Mouse (Mus musculus) lung, adult 2 months (tissue): ENCODE data around the gene Kif3c. TPM values are rescaled to one million over a fixed set of nuclear protein-coding genes. Genes with fewer than 3 reads are reported as not detected.
"Not testable (repeated sequence)": the region's sequence is repeated elsewhere in the genome, so short reads cannot be mapped to it uniquely, and the experiment has no call there.

Source experiments
- DNase-seq: peaks from one replicate; pipeline ENCODE4 v3.0.0; 2022
- H3K4me1 ChIP-seq: fragments of 200-500 bp; 2 replicates; pipeline ENCODE4 v1.6.1; 2011; ENCODE audit warnings: low read length; ENCODE audit not compliant: control insufficient read depth, insufficient read depth
- H3K4me3 ChIP-seq: fragments of 200-500 bp; replicated peaks from 2 replicates; pipeline ENCODE3; 2011; ENCODE audit warnings: low read depth, mild to moderate bottlenecking, control low read depth, low read length; ENCODE audit errors: extremely low read depth
- CTCF ChIP-seq: fragments of 200-500 bp; IDR thresholded peaks from 2 replicates; pipeline ENCODE4 v1.5.1; 2011; ENCODE audit warnings: mild to moderate bottlenecking, low read length, control low read depth; ENCODE audit not compliant: insufficient read depth
- POLR2A ChIP-seq: fragments of 200-500 bp; IDR thresholded peaks from 2 replicates; pipeline ENCODE4 v1.6.1; 2011; ENCODE audit warnings: low read depth, mild to moderate bottlenecking, control low read depth, low read length, borderline replicate concordance; ENCODE audit errors: extremely low read depth
- WGBS: fragments of 180-500 bp; shearing (Covaris S2); methylation state at CpG from one replicate; pipeline ENCODE4 v1.1.7; 2018; 5-methylcytosine and 5-hydroxymethylcytosine counted together
- polyA plus RNA-seq: library from polyadenylated mRNA; depleted of rRNA; stranded (reverse); fragments of >200 nt; gene quantifications from 2 replicates; pipeline ENCODE4 v1.2.3, GENCODE M21; 2012

Gene Kif3c
- polyA plus RNA-seq, 1 experiment = 12.2 TPM

DNA sequence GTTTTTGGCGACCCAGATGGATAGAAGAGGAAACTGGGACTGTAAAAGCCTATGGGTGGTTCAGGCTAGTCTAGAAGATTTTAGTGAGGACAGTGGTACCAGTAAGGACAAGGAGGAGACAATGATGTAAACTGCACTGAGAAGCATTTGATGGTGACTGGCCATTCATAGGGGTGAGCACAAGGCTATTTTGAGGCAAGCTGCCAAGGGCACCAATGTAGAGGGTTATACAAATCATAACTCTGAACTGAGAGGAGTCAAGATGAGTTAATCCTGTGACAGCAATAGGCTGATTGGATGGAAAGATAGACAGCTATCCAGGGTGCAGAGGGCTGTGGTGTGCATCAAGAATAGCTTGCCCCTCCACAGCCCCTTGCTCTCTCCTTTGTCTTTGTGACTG, 19.9 kb downstream of the Kif3c start:
- no peak for DNase-seq
- 68% methylated on average over 1 of the region's 1 CpGs for WGBS
- TF ChIP-seq POLR2A (no peak), CTCF (no peak)
- Histone ChIP-seq H3K4me1 (no peaks in the 10 kb centered on the region), H3K4me3 (no peak overlapping the region)

DNA sequence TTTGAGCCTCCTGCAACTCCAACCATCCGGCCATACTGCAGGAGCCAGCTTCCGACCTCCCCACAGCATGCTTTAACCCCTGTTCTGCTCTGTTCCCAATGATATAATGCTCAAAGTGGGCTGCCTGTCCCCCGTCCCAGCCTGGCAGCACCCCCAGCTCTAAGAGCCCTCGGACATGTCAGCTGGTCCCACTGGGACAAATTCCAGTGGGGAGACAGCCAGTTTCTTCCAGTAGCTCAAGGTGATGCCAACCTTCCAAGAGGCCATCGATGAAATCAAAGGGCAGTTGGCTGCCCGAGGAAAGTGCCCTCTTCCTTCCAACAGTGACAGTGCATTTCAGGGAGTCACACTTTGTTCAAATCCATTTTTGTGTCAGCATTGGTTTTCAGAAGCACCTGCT, 20.3 kb downstream of the Kif3c start:
- WGBS = 77% methylated on average over 6 of the region's 6 CpGs
- Histone ChIP-seq H3K4me1 (no peaks in the 10 kb centered on the region), H3K4me3 (no peak overlapping the region)
- TF ChIP-seq CTCF (no peak), POLR2A (no peak)
- DNase-seq = no peak

DNA sequence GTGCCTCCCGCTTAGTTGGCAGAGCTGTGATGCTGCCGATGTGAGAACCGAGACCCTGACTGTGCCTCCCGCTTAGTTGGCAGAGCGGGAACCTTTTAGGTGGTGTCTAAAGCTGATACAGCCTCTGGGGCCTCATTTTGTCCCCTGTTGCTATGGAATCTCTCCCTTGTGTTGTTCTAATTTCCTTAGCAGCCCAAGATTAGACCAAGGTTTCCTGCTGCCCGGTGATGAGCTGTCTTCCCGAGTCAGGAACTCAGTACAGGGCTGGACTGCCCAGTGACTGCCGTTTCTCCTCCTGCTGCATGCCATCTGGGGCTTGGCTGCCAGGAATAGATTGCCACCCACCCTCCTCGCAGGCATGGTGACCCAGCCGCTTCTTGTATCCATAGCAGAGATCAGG, 21.0 kb downstream of the Kif3c start:
- H3K4me3 ChIP-seq = no peak overlapping the region
- TF ChIP-seq POLR2A (no peak), CTCF (no peak)
- H3K4me1 ChIP-seq = no peaks in the 10 kb centered on the region
- WGBS = 56% methylated on average over 10 of the region's 10 CpGs
- no peak for DNase-seq

DNA sequence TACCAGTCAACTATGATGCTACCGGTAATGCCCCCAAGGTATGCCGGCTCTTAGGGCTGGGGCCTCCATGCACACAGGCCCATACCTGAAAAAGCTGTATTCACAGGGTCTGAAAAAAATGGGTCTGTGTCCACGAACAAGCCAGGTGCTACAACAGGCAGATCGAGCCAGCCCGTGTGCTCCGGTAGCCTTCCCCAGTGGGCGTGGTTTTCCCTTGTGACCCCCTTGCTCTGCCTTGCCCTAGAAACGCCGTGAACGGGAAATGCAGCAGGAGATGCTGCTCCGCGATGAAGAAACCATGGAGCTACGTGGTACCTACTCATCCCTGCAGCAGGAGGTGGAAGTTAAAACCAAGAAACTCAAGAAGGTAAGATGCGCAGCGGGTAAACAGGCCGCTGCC, 23.0 kb downstream of the Kif3c start:
- no peak overlapping the region for H3K4me3 ChIP-seq
- DNase-seq = no peak
- TF ChIP-seq CTCF (no peak), POLR2A (no peak)
- WGBS = 89% methylated on average over 16 of the region's 16 CpGs
- H3K4me1 ChIP-seq = no peaks in the 10 kb centered on the region

DNA sequence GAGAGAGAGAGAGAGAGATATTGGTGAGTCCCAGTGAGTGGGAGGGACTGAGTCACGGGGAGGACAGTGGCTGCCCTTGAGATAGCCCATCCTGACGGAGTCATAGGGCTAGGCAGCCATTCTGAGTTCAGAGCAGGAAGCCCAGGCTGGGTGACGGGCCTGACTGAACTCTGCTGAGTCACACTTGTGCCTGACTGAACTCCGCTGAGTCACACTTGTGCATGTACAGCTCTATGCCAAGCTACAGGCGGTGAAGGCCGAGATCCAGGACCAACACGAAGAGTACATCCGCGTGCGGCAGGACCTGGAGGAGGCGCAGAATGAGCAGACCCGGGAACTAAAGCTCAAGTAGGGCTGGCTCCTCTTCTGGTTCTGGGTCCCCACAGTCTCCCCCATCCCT, 24.5 kb downstream of the Kif3c start:
- no peak for DNase-seq
- H3K4me3 ChIP-seq = no peak overlapping the region
- no peaks in the 10 kb centered on the region for H3K4me1 ChIP-seq
- TF ChIP-seq POLR2A = no peak
- no peak for TF ChIP-seq CTCF
- 88% methylated on average over 12 of the region's 12 CpGs for whole genome bisulfite sequencing

DNA sequence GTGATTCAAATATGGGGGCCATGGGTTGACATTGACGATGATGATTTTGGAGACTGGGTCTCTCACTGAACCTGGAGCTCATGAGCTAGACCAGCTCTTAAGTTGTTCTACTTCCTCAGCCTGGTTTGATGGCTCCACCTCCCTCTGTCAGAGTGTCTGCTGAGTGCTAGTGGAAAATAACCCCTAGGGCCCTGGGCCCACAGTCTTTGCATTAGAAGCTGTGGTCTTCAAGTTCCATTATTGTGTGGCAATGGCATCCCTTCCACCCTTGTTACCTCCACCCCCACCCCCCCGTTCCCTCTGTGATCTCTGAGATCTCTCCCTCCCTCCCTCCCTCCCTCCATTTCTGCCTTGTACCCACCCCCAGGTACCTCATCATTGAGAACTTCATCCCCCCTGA, 25.1 kb downstream of the Kif3c start:
- no peak for TF ChIP-seq CTCF
- no peak for TF ChIP-seq POLR2A
- Histone ChIP-seq H3K4me1 (no peaks in the 10 kb centered on the region), H3K4me3 (no peak overlapping the region)
- WGBS = 94% methylated on average over 2 of the region's 2 CpGs
- DNase-seq = no peak

DNA sequence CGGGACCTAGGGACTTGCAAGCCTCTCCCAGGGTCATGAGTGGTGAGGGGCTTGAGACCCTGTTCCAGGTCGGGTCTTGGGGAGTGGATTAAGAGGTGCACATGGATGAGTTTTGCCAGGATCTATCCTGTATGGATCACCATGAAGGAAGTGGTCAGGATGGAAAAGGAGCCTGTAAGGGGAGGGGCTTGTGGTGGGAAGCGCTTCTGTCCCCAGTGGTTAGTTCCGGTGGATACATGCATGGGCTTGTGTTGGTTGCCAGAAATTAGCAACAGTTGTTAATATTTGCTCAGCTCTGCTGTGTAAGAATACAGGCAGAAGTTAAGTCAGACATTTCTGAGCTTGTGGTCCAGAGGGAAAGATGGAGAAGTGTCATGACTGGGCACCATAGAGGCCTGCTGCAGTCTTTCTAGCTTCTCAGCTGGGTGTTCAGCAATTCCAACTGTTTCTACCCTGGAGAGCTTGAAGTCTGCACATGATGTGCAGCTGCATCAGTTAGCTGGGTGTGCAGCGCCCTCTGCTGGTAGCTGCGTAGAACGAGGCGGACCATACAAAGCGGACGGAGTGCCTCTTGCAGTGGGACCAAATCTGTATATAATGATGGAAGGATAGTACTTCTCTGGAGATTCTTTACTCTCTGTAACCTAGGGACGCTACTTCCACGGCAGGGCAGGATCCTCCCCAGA, 25.8 kb downstream of the Kif3c start:
- no peak overlapping the region for H3K4me3 ChIP-seq
- no peaks in the 10 kb centered on the region for H3K4me1 ChIP-seq
- 38% methylated on average over 12 of the region's 12 CpGs for WGBS
- TF ChIP-seq CTCF (peak; percentile 98), POLR2A (no peak)
- DNase-seq = peak; percentile 75

DNA sequence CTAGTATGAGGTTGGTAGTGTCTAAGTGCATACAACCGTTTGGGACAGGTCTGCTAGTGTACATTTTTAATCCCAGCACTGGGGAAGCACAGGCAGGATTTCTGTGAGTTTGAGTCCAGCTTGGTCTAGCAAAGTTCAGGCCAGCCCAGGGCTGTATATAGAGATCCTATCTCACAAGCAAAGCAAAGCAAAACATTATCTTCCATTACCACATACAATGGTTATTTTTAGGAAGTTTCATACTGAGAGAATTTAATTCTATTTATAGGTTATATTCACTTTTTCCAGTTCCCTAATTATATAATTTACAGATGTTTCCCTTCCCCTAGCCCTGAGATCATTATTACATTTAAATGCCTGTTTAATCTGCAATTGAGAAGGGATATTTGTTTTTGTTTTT, 26.3 kb downstream of the Kif3c start:
- Histone ChIP-seq H3K4me3 (no peak overlapping the region), H3K4me1 (no peaks in the 10 kb centered on the region)
- TF ChIP-seq CTCF (no peak), POLR2A (no peak)
- 81% methylated on average over 1 of the region's 1 CpGs for WGBS
- no peak for DNase-seq

DNA sequence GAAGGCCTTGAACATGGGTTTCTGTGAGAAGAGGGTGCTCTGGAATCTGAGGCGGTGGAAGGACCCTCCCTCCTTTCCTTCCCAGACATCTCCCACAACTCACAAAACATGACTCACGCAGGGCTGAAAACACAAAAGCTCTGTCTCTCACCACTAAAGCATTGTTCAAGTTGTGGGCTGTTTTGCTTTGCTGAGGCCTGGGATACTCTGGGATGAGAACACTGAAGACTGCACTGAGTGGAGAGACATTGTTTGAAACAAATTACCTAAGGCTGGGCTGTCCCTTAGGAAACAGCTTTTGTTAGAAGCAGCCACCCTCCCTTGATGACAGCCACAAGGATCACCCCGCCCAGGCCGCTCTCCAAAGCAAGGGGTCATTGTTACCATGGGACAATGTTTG, 28.2 kb downstream of the Kif3c start:
- WGBS = 70% methylated on average over 4 of the region's 4 CpGs
- no peak for DNase-seq
- no peak overlapping the region for H3K4me3 ChIP-seq
- TF ChIP-seq POLR2A = no peak
- no peak for TF ChIP-seq CTCF
- no peaks in the 10 kb centered on the region for H3K4me1 ChIP-seq

DNA sequence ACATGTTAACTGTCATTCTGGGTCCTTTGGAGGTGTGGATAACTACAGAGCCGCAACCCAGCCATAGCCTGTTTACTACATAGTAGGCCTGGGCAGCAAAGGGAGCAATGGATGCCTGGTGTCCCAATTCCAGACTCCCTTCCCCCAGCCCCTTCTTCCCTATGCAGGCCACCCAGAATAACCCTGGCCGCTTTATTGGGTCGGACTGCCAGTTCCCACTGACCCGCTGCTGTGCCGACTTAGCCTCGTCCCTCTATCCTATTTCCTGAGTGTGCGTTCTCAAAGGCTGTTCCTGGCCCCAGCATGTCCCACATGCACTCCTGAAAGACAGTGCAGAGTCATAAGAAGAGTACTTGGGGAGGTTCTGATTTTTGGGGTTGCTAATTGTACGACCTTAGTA, 32.0 kb downstream of the Kif3c start:
- Histone ChIP-seq H3K4me1 (no peaks in the 10 kb centered on the region), H3K4me3 (no peak overlapping the region)
- no peak for DNase-seq
- 95% methylated on average over 8 of the region's 8 CpGs for WGBS
- no peak for TF ChIP-seq CTCF

DNA sequence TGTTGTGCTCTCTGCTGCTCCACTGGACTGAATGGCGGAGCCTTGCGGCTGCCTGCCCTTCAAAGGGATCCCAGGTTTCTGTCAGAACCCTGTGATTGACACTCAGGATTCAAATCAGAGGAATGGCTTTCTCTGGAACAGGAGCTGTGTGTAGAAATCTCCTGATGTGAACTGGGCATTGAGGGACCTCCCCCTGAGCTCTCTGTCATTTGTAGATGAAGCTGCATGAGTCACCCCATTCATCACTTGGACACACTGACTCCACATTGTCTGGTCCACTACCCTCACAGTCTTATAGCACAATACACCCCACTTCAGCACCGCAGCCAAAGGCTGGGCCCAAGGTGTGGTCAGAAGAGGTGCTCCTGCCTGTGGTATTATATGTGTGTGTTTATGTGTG, 40.7 kb downstream of the Kif3c start:
- WGBS = 83% methylated on average over 3 of the region's 3 CpGs
- not testable (repeated sequence) for H3K4me1 ChIP-seq, DNase-seq, H3K4me3 ChIP-seq
